Mouse (Mus musculus) monocyte, adult 2 months (primary cell): ENCODE data around the gene Rln3.

ENCODE experiments used
- DNase-seq, 2 experiments: peaks; one replicate each; pipeline ENCODE4 v3.0.0; 2022; ENCODE audit warnings: low spot score in 2 of 2, low read depth in 1 of 2

Rln3 gene

GRCm38 (mm10) chr8:84044900-84045299 is at the start of gene Rln3:
Gene Rln3, minus strand, starts transcription at chr8:84045000.
- no peak for DNase-seq

GRCm38 (mm10) chr8:84090585-84090984 is 45.8 kb upstream of the Rln3 start:
- no peak for DNase-seq

GRCm38 (mm10) chr8:84089277-84089676 is 44.5 kb upstream of the Rln3 start:
- DNase-seq: no peak

GRCm38 (mm10) chr8:84087821-84088220 is 43.0 kb upstream of the Rln3 start:
- DNase-seq: no peak

GRCm38 (mm10) chr8:84087156-84087555 is 42.4 kb upstream of the Rln3 start:
- no peak for DNase-seq

GRCm38 (mm10) chr8:84084341-84085115 is 39.7 kb upstream of the Rln3 start:
- DNase-seq: no peak

GRCm38 (mm10) chr8:84083829-84084241 is 39.0 kb upstream of the Rln3 start:
- no peak for DNase-seq

- no peak for DNase-seq
Measured at GRCm38 (mm10) chr8:84079206-84079605, 34.4 kb upstream of the Rln3 start.

- no peak for DNase-seq
Measured at GRCm38 (mm10) chr8:84076849-84077248, 32.0 kb upstream of the Rln3 start.

GRCm38 (mm10) chr8:84076412-84076811 is 31.6 kb upstream of the Rln3 start:
- DNase-seq: no peak

GRCm38 (mm10) chr8:84073230-84073976 is 28.6 kb upstream of the Rln3 start:
- DNase-seq: no peak

- DNase-seq: no peak
Measured at GRCm38 (mm10) chr8:84072321-84072720, 27.5 kb upstream of the Rln3 start.

GRCm38 (mm10) chr8:84071921-84072320 is 27.1 kb upstream of the Rln3 start:
- DNase-seq: no peak

GRCm38 (mm10) chr8:84070667-84071066 is 25.9 kb upstream of the Rln3 start:
- DNase-seq: no peak

- DNase-seq: peak in 1 of 2 experiments; percentile 30
Measured at GRCm38 (mm10) chr8:84070241-84070640, 25.4 kb upstream of the Rln3 start.

GRCm38 (mm10) chr8:84069750-84070149 is 24.9 kb upstream of the Rln3 start:
- no peak for DNase-seq

- DNase-seq: no peak
Measured at GRCm38 (mm10) chr8:84069169-84069568, 24.4 kb upstream of the Rln3 start.

- no peak for DNase-seq
Measured at GRCm38 (mm10) chr8:84068316-84069035, 23.7 kb upstream of the Rln3 start.

- DNase-seq: no peak
Measured at GRCm38 (mm10) chr8:84067911-84068310, 23.1 kb upstream of the Rln3 start.

- peak; percentile 84 to 93 for DNase-seq
Measured at GRCm38 (mm10) chr8:84067047-84067573, 22.3 kb upstream of the Rln3 start.

GRCm38 (mm10) chr8:84066291-84066930 is 21.6 kb upstream of the Rln3 start, which contains the start of gene Rfx1:
Gene Rfx1, plus strand, starts transcription at chr8:84066834.
- peak; percentile 97 to 99 for DNase-seq
